ENCODE assay signal across 22 mouse cellular contexts in genomic region chr3:146741564-146742202, GRCm38 (mm10). TPM values are rescaled to one million over a fixed set of nuclear protein-coding genes. Genes with fewer than 3 reads are reported as not detected.
DNase-seq lines count a peak whose midpoint lies in the region; ATAC-seq and TF ChIP-seq lines count a peak whose summit lies in the region.
"Had no signal": no experiment of that assay in that cellular context is flagged by ENCODE, and none has a peak within 500 bp of the region (broad histone marks: within the 10 kb centered on the region; RNA-seq: fewer than 3 reads in every experiment).

No protein-coding gene starts in this region.

- no peak for TF ChIP-seq CTCF in brain, embryonic 14.5 days (IDR thresholded peaks at IDR 0.05; ENCODE audit: borderline replicate concordance, extremely low read depth, insufficient read depth, insufficient read length)
- TF ChIP-seq CTCF in gastrocnemius, adult 2 months (IDR thresholded peaks at IDR 0.05) = no peak
- TF ChIP-seq CTCF in liver, postnatal 0 days (IDR thresholded peaks at IDR 0.05; ENCODE audit: low read depth) = no peak

- H3K27me3 ChIP-seq in hindbrain, embryonic 15.5 days = no peaks in the 10 kb centered on the region
- H3K27me3 ChIP-seq in hindbrain, embryonic 12.5 days = no peaks in the 10 kb centered on the region
- H3K27me3 ChIP-seq in forebrain, embryonic 15.5 days = no peaks in the 10 kb centered on the region
- no peaks in the 10 kb centered on the region for H3K27me3 ChIP-seq in midbrain, embryonic 13.5 days
- H3K27me3 ChIP-seq in liver, postnatal 0 days (ENCODE audit: insufficient read depth, low read length) = no peaks in the 10 kb centered on the region
- H3K27me3 ChIP-seq: embryonic facial prominence, embryonic 15.5 days; kidney, embryonic 15.5 days; limb, embryonic 13.5 days; liver, embryonic 13.5 days; lung, embryonic 15.5 days had no signal

- H3K27ac ChIP-seq in hindbrain, embryonic 15.5 days (replicated peaks) = 0 out of 2 replicates have a peak overlapping the region, but pooled peaks have one; percentile 10
- H3K27ac ChIP-seq in hindbrain, embryonic 12.5 days = no peak overlapping the region
- H3K27ac ChIP-seq in forebrain, embryonic 15.5 days (replicated peaks) = peak overlapping the region; percentile 56; the same call in 1 of the 2 replicates
- H3K27ac ChIP-seq in midbrain, embryonic 13.5 days = peak overlapping the region; percentile 72
- H3K27ac ChIP-seq in gastrocnemius, adult 2 months = no peak overlapping the region
- no peak overlapping the region for H3K27ac ChIP-seq in liver, postnatal 0 days (ENCODE audit: low read depth)
- H3K27ac ChIP-seq: embryonic facial prominence, embryonic 15.5 days; kidney, embryonic 15.5 days; limb, embryonic 13.5 days; liver, embryonic 13.5 days; lung, embryonic 15.5 days; macrophage had no signal

- no peak overlapping the region for H3K4me3 ChIP-seq in hindbrain, embryonic 15.5 days
- no peak overlapping the region for H3K4me3 ChIP-seq in hindbrain, embryonic 12.5 days
- no peak overlapping the region for H3K4me3 ChIP-seq in forebrain, embryonic 15.5 days
- no peak overlapping the region for H3K4me3 ChIP-seq in midbrain, embryonic 13.5 days (replicated peaks)
- no peak overlapping the region for H3K4me3 ChIP-seq in gastrocnemius, adult 2 months
- no peak overlapping the region for H3K4me3 ChIP-seq in liver, postnatal 0 days (ENCODE audit: low read depth, low read length)
- H3K4me3 ChIP-seq: embryonic facial prominence, embryonic 15.5 days; kidney, embryonic 15.5 days; limb, embryonic 13.5 days; liver, embryonic 13.5 days; lung, embryonic 15.5 days had no signal

- 74% methylated on average over 4 of the region's 4 CpGs for WGBS in hindbrain, embryonic 15.5 days
- WGBS in hindbrain, embryonic 12.5 days = 93% methylated on average over 4 of the region's 4 CpGs
- WGBS in forebrain, embryonic 15.5 days = 73% methylated on average over 4 of the region's 4 CpGs
- WGBS in midbrain, embryonic 13.5 days = 83% methylated on average over 4 of the region's 4 CpGs
- WGBS in liver, postnatal 0 days (ENCODE audit: insufficient replicate concordance) = 86% methylated on average over 4 of the region's 4 CpGs

- H3K9me3 ChIP-seq in hindbrain, embryonic 15.5 days = no peaks in the 10 kb centered on the region
- H3K9me3 ChIP-seq in hindbrain, embryonic 12.5 days (replicated peaks) = no peaks in the 10 kb centered on the region
- no peaks in the 10 kb centered on the region for H3K9me3 ChIP-seq in forebrain, embryonic 15.5 days
- H3K9me3 ChIP-seq in midbrain, embryonic 13.5 days = no peaks in the 10 kb centered on the region
- H3K9me3 ChIP-seq in liver, postnatal 0 days (ENCODE audit: low read length) = no peaks in the 10 kb centered on the region
- H3K9me3 ChIP-seq: embryonic facial prominence, embryonic 15.5 days; kidney, embryonic 15.5 days; limb, embryonic 13.5 days; liver, embryonic 13.5 days; lung, embryonic 15.5 days had no signal

- DNase-seq in brain, embryonic 14.5 days (ENCODE audit: low read depth) = peak; percentile 75
- no peak for DNase-seq in gastrocnemius, adult 2 months
- DNase-seq in liver, postnatal 0 days = no peak
- DNase-seq: adrenal gland, postnatal 25 days; B cell, adult 2 months; cerebellum, adult 2 months; cerebellum, postnatal 36 days; heart, postnatal 10 days; liver, embryonic 13.5 days had no signal

- H3K4me2 ChIP-seq in hindbrain, embryonic 15.5 days = no peak overlapping the region
- no peak overlapping the region for H3K4me2 ChIP-seq in hindbrain, embryonic 12.5 days (replicated peaks)
- no peak overlapping the region for H3K4me2 ChIP-seq in forebrain, embryonic 15.5 days (replicated peaks)
- H3K4me2 ChIP-seq in midbrain, embryonic 13.5 days (replicated peaks) = no peak overlapping the region
- no peak overlapping the region for H3K4me2 ChIP-seq in liver, postnatal 0 days (ENCODE audit: low read depth, low read length)
- H3K4me2 ChIP-seq: embryonic facial prominence, embryonic 15.5 days; heart, embryonic 11.5 days; kidney, embryonic 15.5 days; limb, embryonic 13.5 days; liver, embryonic 13.5 days; lung, embryonic 15.5 days had no signal

- peaks cover 4% of the 10 kb centered on the region; the same call in 1 of the 2 replicates for H3K4me1 ChIP-seq in hindbrain, embryonic 15.5 days (replicated peaks)
- H3K4me1 ChIP-seq in hindbrain, embryonic 12.5 days = no peaks in the 10 kb centered on the region
- H3K4me1 ChIP-seq in forebrain, embryonic 15.5 days = no peaks in the 10 kb centered on the region
- peaks cover 3% of the 10 kb centered on the region; the same call in 1 of the 2 replicates for H3K4me1 ChIP-seq in midbrain, embryonic 13.5 days (replicated peaks)
- H3K4me1 ChIP-seq in liver, postnatal 0 days (ENCODE audit: insufficient read depth) = no peaks in the 10 kb centered on the region
- H3K4me1 ChIP-seq: embryonic facial prominence, embryonic 15.5 days; kidney, embryonic 15.5 days; limb, embryonic 13.5 days; lung, embryonic 15.5 days had no signal

- ATAC-seq in hindbrain, embryonic 15.5 days (ENCODE audit: low FRiP score, low read depth) = 0 out of 2 replicates have a peak, but pooled peaks have one; percentile 54
- ATAC-seq in hindbrain, embryonic 12.5 days (ENCODE audit: low FRiP score) = no peak
- ATAC-seq in forebrain, embryonic 15.5 days (replicated peaks) = peak; percentile 79
- peak; percentile 84; the same call in 1 of the 2 replicates for ATAC-seq in midbrain, embryonic 13.5 days
- no peak for ATAC-seq in inflammation-experienced regulatory T-cells, adult 6 months
- no peak for ATAC-seq in liver, postnatal 0 days

- TF ChIP-seq POLR2A in brain, embryonic 14.5 days (IDR thresholded peaks at IDR 0.05; ENCODE audit: borderline replicate concordance, extremely low read depth, insufficient read depth, insufficient read length, poor library complexity, severe bottlenecking) = no peak

- intact Hi-C loops in gastrocnemius, adult 2 months (cut with DNase I) = no loop called here

- TF ChIP-seq EP300 in liver, postnatal 0 days (IDR thresholded peaks at IDR 0.05; ENCODE audit: low read depth) = no peak

- peaks cover 65% of the 10 kb centered on the region for H3K36me3 ChIP-seq in hindbrain, embryonic 15.5 days
- peaks cover 59% of the 10 kb centered on the region for H3K36me3 ChIP-seq in hindbrain, embryonic 12.5 days
- H3K36me3 ChIP-seq in forebrain, embryonic 15.5 days = peaks cover 45% of the 10 kb centered on the region
- H3K36me3 ChIP-seq in midbrain, embryonic 13.5 days = peaks cover 64% of the 10 kb centered on the region
- H3K36me3 ChIP-seq in liver, postnatal 0 days (replicated peaks; ENCODE audit: insufficient read depth, low read length) = peaks cover 13% of the 10 kb centered on the region

- H3K9ac ChIP-seq in hindbrain, embryonic 15.5 days = no peak overlapping the region
- no peak overlapping the region for H3K9ac ChIP-seq in hindbrain, embryonic 12.5 days
- H3K9ac ChIP-seq in forebrain, embryonic 15.5 days (replicated peaks) = no peak overlapping the region
- no peak overlapping the region for H3K9ac ChIP-seq in midbrain, embryonic 13.5 days (replicated peaks)
- no peak overlapping the region for H3K9ac ChIP-seq in liver, postnatal 0 days (replicated peaks)
- H3K9ac ChIP-seq: embryonic facial prominence, embryonic 15.5 days; kidney, embryonic 15.5 days; limb, embryonic 13.5 days; liver, embryonic 13.5 days; lung, embryonic 15.5 days had no signal

RNA-seq across cellular contexts. Expression of gene Samd13, which starts 56.3 kb away (rescaled TPM):
- polyA plus RNA-seq in hindbrain, embryonic 15.5 days (2015; fragmentation: Nextera tagmentation; extraction: Ambion mirVana) = 0.30 and 0.72 TPM in 2 replicates
- polyA plus RNA-seq in hindbrain, embryonic 12.5 days (2016; fragmentation: Nextera tagmentation; extraction: Ambion mirVana) = 0.79 and 1.2 TPM in 2 replicates
- 0.26 TPM in 1 of 2 replicates, not detected in the other for polyA plus RNA-seq in brain, embryonic 14.5 days (2012; rRNA removed)
- polyA plus RNA-seq in forebrain, embryonic 15.5 days (2015; fragmentation: Nextera tagmentation; extraction: Ambion mirVana) = 0.34 and 0.48 TPM in 2 replicates
- 0.52 and 0.63 TPM in 2 replicates for polyA plus RNA-seq in midbrain, embryonic 13.5 days (2015; fragmentation: Nextera tagmentation; extraction: Ambion mirVana)
- under 1 TPM in 1 of 3 experiments, not detected in 2; 0.78 TPM for polyA plus RNA-seq in inflammation-experienced regulatory T-cells, adult 6 months (2017; shearing (Covaris generic))
- 1 to 10 TPM in 1 of 2 experiments, under 1 TPM in 1; 0.59 to 2.2 TPM for total RNA-seq in gastrocnemius, adult 2 months (2021)
- polyA plus RNA-seq in liver, postnatal 0 days (2015; fragmentation: Nextera tagmentation; extraction: Ambion mirVana) = 0.11 TPM in 1 of 2 replicates, not detected in the other
- total RNA-seq: layer of hippocampus, postnatal 14 days; left cerebral cortex, postnatal 14 days had no signal
- polyA plus RNA-seq: cerebellum, adult 2 months; macrophage had no signal

Comparison
In these comparisons a context has a peak if more than half of its experiments do, and no peak if none do; other contexts are left out.
1. ATAC-seq: peak in hindbrain, embryonic 15.5 days (single experiment), forebrain, embryonic 15.5 days (single experiment) and midbrain, embryonic 13.5 days (single experiment); none in hindbrain, embryonic 12.5 days (single experiment), inflammation-experienced regulatory T-cells, adult 6 months (single experiment) and liver, postnatal 0 days (single experiment).
2. H3K27ac ChIP-seq: peak in hindbrain, embryonic 15.5 days (single experiment), forebrain, embryonic 15.5 days (single experiment) and midbrain, embryonic 13.5 days (single experiment); none in hindbrain, embryonic 12.5 days (single experiment), gastrocnemius, adult 2 months (single experiment) and liver, postnatal 0 days (single experiment).